Mouse (Mus musculus) urinary bladder, postnatal 25 days (tissue): ENCODE results near the gene Ccdc171.

ENCODE experiments used
- DNase-seq: peaks from one replicate; pipeline ENCODE4 v3.0.0; 2022; ENCODE audit warnings: low spot score

The Ccdc171 gene

DNA sequence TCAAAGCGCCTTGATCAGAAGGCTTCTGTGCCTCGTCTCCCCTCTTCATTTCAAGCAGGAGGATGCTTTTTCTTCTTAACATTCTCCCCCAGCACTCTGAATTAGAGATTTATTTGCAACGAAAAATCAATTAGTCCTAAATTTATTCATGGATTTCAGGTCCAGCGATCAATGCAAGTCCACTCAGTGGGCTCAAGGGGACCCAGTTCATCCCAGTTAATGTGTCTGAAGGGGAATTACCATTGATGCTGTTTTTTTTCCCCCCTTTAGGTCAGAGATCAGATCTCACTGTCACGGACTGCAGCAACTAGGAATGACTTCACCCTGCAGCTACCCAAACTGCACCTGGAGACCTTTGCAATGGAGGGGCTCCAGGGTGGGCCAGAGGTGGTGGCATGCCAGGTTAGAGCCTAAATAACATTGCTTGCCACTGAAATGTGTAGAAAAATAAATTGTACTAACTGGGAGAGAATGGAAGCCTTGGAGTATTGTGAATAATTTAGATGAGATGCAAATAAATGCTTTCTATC is 269.6 kb downstream of the Ccdc171 start:
- DNase-seq: no peak

DNA sequence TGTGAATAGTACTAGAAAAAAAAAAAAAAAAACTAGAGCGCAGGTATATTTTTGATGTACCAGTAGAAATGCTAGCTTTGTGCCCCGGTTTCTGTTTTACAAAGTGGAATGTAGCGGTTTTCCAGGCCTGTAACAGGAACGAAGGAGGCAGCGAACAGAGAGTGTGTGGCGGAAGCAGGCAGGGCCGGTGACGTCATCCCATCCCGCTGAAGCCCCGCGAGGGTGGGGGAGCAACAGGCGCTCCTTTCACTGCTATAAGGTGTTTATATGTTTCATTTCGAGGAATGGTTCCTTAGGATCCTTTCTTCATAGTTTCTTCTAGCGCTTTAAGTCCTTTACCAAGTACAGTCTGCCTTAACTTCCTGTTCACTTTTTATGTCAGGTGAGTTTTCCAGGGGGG is 272.6 kb downstream of the Ccdc171 start:
- DNase-seq: no peak

DNA sequence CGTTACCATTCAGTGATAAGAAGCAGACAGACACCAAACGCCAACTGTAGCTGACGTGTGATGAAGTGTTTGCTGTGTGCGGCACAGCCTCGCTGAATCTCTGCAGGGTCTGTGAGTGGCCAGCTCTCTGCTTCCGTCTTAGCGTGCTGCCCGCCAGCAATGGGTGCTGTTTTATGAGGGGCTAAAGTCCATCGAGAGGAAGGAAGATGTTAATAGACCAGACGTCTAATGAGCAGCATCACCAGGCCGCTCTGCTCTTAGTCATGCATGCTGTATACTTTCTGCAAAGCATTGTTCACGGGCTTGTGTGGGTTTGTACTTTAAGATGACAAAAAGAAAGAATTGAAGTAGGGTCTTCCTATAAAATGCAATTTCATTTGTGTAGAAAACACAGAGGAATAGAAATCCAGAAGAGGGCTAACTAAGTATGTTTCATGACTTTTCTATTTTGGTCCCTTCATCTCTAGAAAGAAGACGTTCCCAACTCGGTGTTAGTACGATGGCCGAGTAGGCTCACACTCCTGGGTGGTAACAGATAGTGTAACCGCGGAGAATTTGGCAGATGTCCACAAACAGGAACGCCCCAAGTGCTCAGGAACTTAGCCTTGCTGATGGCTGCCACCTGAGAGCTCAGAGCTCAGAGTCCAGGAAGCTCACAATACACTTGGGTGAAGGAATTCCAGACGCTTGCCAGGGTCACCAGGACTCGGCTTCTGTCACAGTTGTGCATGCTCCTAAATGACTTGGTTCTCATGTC is 273.5 kb downstream of the Ccdc171 start:
- DNase-seq: no peak

DNA sequence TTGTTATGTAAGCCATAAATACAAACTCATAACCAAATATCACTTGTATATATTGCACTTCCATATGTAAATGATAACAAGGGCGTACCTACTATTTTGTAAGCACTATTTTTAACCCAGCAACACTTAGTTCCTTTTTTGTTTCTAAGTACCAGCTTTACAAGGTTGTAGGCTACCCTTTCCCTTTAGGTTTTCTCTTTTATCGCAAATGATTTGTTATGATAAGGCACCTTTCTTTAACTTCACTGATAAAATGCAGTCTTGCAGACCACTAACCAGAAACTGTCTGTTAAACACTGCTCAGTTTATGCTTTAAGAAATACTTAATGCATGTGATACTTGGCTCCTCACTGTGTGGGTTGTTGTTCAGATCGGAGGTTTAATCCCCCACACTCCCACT is 275.1 kb downstream of the Ccdc171 start:
- no peak for DNase-seq

DNA sequence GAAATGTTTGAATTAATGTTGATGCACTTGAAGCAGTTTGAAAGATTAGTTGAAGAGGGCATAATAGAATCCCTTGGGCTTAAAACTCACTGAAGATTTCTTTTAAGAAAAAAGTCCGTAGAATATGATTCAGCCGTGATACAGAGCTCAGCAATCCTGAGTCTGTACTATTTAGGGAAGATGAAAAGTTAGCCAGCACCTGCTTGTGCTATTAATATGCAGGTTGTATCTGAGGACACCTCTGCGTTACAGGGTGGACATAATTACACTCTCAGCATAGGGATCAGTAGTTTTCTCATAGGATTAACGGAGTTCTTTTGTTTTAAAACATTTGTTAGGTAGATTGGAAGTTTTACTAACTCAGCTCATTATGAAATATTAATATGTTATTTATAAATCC is 291.6 kb downstream of the Ccdc171 start:
- DNase-seq: no peak

DNA sequence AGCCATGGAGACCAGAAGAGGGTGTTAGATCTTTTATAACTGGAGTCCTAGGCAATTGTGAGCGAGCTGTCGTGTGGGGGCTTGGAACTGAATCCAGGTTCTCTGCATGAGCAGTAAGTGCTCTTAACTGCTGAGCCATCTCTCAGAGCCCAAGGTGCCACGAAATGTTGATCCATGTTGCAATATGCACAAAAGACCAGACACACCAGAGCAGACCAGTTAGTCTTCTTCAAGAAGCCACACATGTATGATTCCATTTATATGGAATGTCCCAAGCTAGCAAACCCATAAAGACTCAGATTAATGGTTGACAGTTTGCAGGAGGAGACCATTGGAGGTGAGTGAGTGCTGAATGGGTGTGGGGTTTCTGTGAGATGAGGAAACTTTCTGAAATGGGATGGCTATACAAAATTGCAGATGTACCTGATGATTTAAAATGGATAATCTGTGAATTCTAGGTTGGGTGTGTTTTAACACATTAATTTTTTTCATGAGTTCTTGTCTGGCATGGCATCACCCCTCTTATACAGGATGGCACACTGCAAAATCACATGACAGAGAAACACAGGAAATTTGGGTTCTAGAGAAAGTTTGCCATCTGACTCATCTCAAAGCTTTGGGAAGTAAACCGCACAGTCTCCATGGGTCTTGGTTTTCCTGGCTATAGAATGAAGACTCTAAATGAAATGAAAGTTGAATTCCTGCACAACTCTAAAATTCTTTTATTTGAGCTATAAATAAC is 304.5 kb downstream of the Ccdc171 start:
- no peak for DNase-seq

DNA sequence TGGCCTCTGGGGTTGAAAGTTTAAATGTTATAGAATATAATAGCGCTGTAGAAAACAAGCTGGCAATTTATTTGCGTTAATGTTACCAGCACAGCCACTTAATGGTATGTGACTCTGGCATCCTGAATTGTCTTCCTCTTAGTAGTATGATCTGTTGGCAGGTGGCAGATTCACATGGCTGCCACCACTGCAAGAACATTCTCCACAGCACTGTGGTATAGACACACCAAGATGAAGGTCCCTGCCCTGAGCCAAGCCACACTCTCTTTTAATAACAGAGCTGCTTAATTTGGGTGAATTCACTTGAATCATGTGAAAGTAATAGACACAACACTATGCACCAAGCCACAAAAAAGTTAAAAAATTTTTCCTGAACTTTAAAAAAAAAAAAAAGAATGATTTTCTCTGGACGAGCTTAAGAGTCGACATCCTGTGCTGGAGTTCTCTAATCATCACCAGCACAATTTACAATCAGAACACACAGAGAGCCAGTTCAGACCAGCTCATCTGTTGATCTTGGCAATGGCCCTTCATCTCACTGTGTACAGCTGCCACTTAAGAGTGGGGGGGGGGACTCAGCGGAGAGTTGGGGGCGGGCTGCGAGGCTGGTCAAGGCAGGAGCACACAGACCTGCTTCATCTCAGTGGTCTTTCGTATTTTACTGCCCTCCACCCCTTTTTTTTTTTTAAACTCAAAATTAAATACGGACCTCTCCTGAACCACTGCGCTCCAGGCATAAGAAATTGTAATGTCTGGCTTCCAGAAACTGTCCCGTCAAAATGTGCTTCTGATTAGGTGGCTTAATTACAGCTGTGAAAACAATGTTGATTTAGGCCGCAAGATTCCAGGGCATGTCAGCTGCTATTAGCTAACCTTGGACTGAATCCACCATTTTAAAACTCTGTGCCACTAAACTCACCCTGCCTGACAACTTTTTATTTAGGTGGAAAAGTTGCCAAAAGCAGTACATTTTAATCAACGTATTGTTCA is 305.8 kb downstream of the Ccdc171 start:
- no peak for DNase-seq

DNA sequence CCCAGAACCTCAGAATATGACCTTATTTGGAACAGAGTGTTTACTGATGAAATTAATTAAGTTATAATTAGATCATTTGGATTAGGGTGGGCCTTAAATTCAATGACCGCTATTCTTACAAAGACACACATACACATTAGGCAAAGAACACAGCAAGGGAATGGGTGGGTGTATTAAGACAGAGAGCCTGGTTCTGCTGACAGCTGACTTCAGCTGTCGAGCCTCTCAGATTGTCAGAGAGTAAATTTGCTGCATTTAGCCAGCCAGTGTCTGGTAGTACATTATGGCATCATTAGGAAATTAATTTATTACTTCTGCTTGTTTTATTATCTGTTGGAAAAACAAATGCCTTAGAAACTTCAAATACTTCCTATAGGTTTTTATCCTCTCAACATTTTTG is 313.7 kb downstream of the Ccdc171 start:
- DNase-seq: no peak

DNA sequence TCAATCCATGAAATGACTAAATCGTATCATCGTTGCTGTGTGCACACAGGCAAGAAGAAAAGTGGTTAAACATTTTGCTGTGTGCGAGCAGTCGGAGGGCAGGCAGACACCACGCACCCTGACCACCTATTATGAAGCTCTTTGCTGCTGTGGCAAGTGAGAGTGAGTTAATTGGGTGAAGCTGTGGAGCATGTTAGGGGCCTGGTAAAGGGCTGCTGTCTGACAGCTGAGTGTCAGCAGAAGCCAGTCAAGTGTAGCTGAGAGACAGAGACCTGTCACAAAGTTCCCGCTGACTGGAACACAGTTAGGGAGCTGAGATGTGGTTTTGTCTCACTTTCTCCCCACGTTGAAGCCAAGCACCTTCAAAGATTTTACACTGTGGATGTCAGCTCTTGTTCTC is 321.0 kb downstream of the Ccdc171 start:
- no peak for DNase-seq

DNA sequence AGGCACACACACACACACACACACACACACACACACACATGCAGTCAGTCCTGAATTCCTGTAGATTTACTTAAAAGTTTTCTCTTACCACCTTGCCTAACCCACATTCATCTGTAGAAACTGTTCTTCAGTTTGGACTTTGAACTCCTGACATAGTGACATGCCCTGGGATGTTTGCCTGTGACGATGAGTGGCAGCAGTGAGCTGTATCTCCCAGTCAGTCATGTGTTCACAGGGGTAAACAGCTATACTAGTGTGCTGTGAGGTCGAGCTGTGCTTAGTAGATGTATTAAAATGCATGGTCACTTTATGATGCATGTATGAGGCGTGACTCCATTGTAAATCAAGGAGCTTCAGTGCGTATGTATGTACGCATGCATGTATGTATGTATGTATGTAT is 328.5 kb downstream of the Ccdc171 start:
- no peak for DNase-seq

DNA sequence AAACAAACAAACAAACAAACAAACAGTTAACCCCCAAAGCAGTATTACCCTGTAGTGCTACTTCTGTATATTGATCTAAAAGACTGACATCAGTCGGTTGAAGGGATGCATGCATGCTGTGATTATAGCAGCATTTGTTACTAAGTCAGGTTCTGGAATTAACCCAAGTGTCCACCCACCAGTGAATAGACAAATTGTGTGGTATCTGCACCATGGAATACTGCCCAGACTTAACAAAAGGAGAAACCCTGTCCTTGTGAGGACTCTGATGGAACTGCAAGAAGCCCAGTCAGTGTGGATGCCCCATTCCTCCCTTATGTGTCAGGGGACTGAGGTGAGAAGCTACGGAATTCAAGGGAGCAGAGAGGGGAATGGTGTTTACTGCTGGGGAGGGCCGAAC is 336.4 kb downstream of the Ccdc171 start:
- no peak for DNase-seq

DNA sequence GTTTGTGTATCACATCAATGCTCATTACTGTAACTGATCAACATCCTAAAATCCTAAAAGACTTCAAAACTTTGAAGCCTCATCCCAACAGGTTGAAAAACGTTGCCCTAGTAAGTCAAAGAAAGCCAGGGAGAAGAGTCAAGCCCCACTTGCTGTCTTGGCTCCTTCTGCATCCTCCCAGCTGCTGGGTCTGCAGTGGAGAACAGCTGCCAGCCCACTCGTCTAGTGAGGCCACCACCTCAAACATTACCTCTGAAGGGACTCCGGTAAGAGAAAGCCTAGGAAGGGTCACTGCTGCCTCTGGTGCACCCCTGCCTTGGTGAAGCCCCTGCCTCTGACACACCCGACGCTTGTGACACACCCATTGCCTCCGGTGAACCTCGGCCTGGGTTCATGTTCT is 336.9 kb downstream of the Ccdc171 start:
- no peak for DNase-seq

DNA sequence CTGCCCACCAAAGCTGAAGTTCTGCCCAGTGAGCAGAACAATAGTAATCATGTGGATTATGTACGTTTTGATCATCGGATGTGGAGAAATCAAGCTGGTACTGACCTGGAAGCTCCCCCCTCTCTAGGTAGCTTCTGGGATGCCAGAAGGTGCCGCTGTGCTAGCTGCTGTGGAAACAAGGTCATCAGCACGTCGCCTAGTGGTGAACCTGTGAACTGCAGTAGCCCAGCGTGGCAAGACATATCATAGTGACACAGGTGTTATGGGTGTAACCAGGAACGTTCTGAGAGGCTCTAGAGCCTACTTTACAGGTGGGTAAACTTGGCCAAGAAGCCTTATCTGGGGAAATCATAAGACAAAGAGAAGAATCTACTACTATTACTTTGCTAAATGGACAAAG is 351.3 kb downstream of the Ccdc171 start:
- no peak for DNase-seq

DNA sequence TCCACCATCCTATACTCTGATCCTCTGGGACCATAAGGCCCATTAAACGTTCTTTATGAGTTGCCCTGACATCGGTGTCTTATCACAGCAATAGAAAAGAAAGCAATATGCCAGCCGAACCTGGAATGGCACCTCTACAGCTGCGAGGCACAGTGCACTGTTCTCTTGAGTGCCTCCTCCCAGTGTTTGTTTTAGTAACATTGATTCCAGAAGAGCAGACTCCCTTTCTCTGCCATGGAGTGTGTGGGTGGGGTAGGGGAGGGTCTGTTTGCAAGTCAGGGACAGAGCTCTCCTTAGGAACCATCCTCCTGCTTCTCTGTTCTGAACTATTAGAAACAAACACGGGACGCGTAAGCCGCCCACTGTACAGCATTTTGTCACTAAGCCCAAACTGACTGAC is 352.9 kb downstream of the Ccdc171 start:
- no peak for DNase-seq

DNA sequence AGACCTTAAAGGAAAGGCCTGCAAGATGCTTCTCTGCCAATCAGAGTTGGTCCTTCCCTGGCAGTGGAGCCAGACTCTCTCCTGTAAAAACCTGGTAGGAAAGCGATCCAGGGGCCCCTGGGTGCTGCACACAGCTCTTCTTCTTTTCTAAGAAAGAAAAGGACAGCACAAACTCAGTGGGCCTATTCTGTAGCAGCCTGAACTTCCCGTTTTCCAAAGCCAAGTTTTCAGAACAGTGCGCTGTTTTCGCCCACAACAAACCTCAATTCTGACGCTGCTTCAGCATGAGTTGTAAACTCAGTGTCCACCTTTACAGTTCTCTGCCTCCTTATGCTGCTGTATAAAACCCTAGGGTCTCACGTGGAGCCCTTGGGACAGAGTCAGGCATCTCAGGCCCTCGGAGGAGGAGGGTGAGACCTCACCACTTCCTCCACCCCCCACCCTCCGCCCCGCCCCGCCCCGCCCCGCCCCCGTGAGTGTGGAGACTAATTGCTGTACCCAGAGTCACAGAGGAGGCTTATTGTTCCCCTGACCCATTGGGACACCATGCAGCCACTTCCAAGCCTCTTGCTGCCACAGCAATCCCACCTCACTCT is 363.2 kb downstream of the Ccdc171 start:
- no peak for DNase-seq

DNA sequence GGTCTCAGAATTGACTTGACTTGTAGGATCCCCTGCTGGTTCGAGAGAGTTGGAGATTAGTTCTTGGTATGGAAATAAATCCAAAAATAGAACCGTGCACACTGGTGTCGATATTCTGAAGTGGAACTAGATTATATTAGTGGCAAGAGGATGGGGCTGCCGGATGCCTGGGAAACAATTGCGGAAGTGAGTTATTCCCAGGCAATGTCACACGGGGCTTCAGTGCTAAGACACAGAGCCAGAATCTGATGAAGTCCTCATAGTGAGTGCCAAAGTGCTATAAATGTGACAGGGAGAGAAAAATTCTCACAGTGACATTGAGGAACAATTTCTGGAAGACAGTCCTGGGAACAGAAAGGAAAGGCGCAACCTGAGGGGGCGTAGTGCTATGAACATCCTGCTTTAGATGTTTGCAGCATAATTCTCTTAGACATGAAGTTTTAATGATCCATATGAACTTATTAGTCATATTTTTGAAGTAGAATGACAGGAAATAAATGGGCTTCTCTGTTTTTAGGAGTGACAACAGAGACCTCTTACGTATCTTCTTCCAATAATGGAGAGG is 376.8 kb downstream of the Ccdc171 start:
- DNase-seq: no peak
